Mouse (Mus musculus) megakaryocyte, embryonic 14.5 days (primary cell): Measurements from ENCODE around the gene Podxl2. TPM values are rescaled to one million over a fixed set of nuclear protein-coding genes. Genes with fewer than 3 reads are reported as not detected.
A peak's percentile ranks its signal among the peaks of the same experiment; 100 is the strongest.

Source experiments
- H3K27me3 ChIP-seq: replicated peaks from 2 replicates; pipeline ENCODE3; 2012; ENCODE audit warnings: inconsistent platforms
- H3K36me3 ChIP-seq: replicated peaks from 2 replicates; pipeline ENCODE3; 2012; ENCODE audit warnings: low read length, inconsistent platforms, mixed read lengths
- H3K4me1 ChIP-seq: 2 replicates; pipeline ENCODE4 v1.6.1; 2012; ENCODE audit warnings: inconsistent platforms
- H3K4me3 ChIP-seq: replicated peaks from 2 replicates; pipeline ENCODE3; 2012; ENCODE audit warnings: moderate library complexity, mild to moderate bottlenecking, inconsistent platforms
- H3K9me3 ChIP-seq: 2 replicates; pipeline ENCODE4 v1.6.1; 2012; ENCODE audit warnings: inconsistent platforms
- FLI1 ChIP-seq: IDR thresholded peaks from 2 replicates; pipeline ENCODE4 v1.6.1; 2012; ENCODE audit warnings: low read length, inconsistent platforms, mixed read lengths
- GATA1 ChIP-seq: IDR thresholded peaks from 3 replicates; pipeline ENCODE4 v1.6.1; 2012; ENCODE audit warnings: mixed read lengths, low read length, inconsistent platforms, borderline replicate concordance
- polyA plus RNA-seq: library from polyadenylated mRNA; stranded (reverse); fragments of >175 nt; gene quantifications from 2 replicates; pipeline ENCODE4 v1.2.3, GENCODE M21; 2012; ENCODE audit warnings: low replicate concordance; ENCODE audit not compliant: insufficient read depth

Podxl2 gene
- polyA plus RNA-seq, 1 experiment = 1.2 TPM

GRCm38 (mm10) chr6:88890832-88891231 is 16.0 kb upstream of the Podxl2 start:
- H3K4me3 ChIP-seq = no peak overlapping the region

GRCm38 (mm10) chr6:88889410-88890042 is 14.7 kb upstream of the Podxl2 start:
- Histone ChIP-seq H3K4me3 (no peak overlapping the region), H3K4me1 (peaks cover 28% of the 10 kb centered on the region), H3K9me3 (no peaks in the 10 kb centered on the region), H3K36me3 (peaks cover 100% of the 10 kb centered on the region), H3K27me3 (no peaks in the 10 kb centered on the region)
- TF ChIP-seq GATA1 = no peak
- no peak for TF ChIP-seq FLI1

More at GRCm38 (mm10) chr6:88890832-88891231, 16.0 kb upstream of the Podxl2 start:
- Histone ChIP-seq H3K36me3 (peaks cover 100% of the 10 kb centered on the region), H3K4me1 (peaks cover 35% of the 10 kb centered on the region), H3K9me3 (no peaks in the 10 kb centered on the region), H3K27me3 (no peaks in the 10 kb centered on the region)
- TF ChIP-seq FLI1 (no peak), GATA1 (no peak)

GRCm38 (mm10) chr6:88886417-88886967 is 11.6 kb upstream of the Podxl2 start:
- H3K36me3 ChIP-seq = peaks cover 100% of the 10 kb centered on the region
- no peaks in the 10 kb centered on the region for H3K27me3 ChIP-seq
- peaks cover 10% of the 10 kb centered on the region for H3K4me1 ChIP-seq
- H3K4me3 ChIP-seq = no peak overlapping the region
- no peaks in the 10 kb centered on the region for H3K9me3 ChIP-seq
- no peak for TF ChIP-seq GATA1
- TF ChIP-seq FLI1 = no peak

GRCm38 (mm10) chr6:88885644-88886416 is 11.0 kb upstream of the Podxl2 start:
- Histone ChIP-seq H3K27me3 (no peaks in the 10 kb centered on the region), H3K4me1 (peaks cover 9% of the 10 kb centered on the region), H3K36me3 (peaks cover 98% of the 10 kb centered on the region), H3K9me3 (no peaks in the 10 kb centered on the region), H3K4me3 (no peak overlapping the region)
- TF ChIP-seq GATA1 = no peak
- TF ChIP-seq FLI1 = no peak

- peaks cover 92% of the 10 kb centered on the region for H3K36me3 ChIP-seq
- H3K4me1 ChIP-seq = peaks cover 9% of the 10 kb centered on the region
- H3K4me3 ChIP-seq = peak overlapping the region; percentile 31
- H3K27me3 ChIP-seq = no peaks in the 10 kb centered on the region
- H3K9me3 ChIP-seq = no peaks in the 10 kb centered on the region
- TF ChIP-seq GATA1 (no peak), FLI1 (no peak)
Observed at GRCm38 (mm10) chr6:88884690-88885089, 9.8 kb upstream of the Podxl2 start.

GRCm38 (mm10) chr6:88884195-88884594 is 9.4 kb upstream of the Podxl2 start:
- H3K36me3 ChIP-seq = peaks cover 87% of the 10 kb centered on the region
- H3K4me1 ChIP-seq = peaks cover 8% of the 10 kb centered on the region
- H3K4me3 ChIP-seq = no peak overlapping the region
- TF ChIP-seq FLI1 (no peak), GATA1 (no peak)
- no peaks in the 10 kb centered on the region for H3K9me3 ChIP-seq
- H3K27me3 ChIP-seq = no peaks in the 10 kb centered on the region

GRCm38 (mm10) chr6:88881334-88881733 is 6.5 kb upstream of the Podxl2 start:
- Histone ChIP-seq H3K4me3 (no peak overlapping the region), H3K36me3 (peaks cover 58% of the 10 kb centered on the region), H3K4me1 (no peaks in the 10 kb centered on the region), H3K27me3 (peaks cover 7% of the 10 kb centered on the region), H3K9me3 (0 out of 2 replicates have a peak, but pooled peaks cover 5% of the 10 kb centered on the region)
- no peak for TF ChIP-seq GATA1
- TF ChIP-seq FLI1 = no peak

GRCm38 (mm10) chr6:88879471-88879870 is 4.6 kb upstream of the Podxl2 start:
- Histone ChIP-seq H3K36me3 (peaks cover 39% of the 10 kb centered on the region), H3K4me1 (peaks cover 9% of the 10 kb centered on the region), H3K4me3 (no peak overlapping the region), H3K9me3 (peaks cover 22% of the 10 kb centered on the region), H3K27me3 (peaks cover 25% of the 10 kb centered on the region)
- TF ChIP-seq GATA1 (no peak), FLI1 (no peak)

- H3K36me3 ChIP-seq = peaks cover 4% of the 10 kb centered on the region
- TF ChIP-seq GATA1 (no peak), FLI1 (no peak)
- peaks cover 77% of the 10 kb centered on the region for H3K27me3 ChIP-seq
- H3K4me3 ChIP-seq = peak overlapping the region; percentile 89
- H3K9me3 ChIP-seq = peaks cover 32% of the 10 kb centered on the region
- peaks cover 22% of the 10 kb centered on the region for H3K4me1 ChIP-seq
Observed at GRCm38 (mm10) chr6:88873965-88874867, 628 bp downstream of the Podxl2 start.

GRCm38 (mm10) chr6:88872811-88873210 is 2.0 kb downstream of the Podxl2 start:
- Histone ChIP-seq H3K27me3 (peaks cover 81% of the 10 kb centered on the region), H3K36me3 (peaks cover 4% of the 10 kb centered on the region), H3K4me3 (no peak overlapping the region), H3K4me1 (peaks cover 24% of the 10 kb centered on the region), H3K9me3 (peaks cover 32% of the 10 kb centered on the region)
- TF ChIP-seq FLI1 (no peak), GATA1 (no peak)
